Mouse (Mus musculus) embryo, embryonic 10 days (tissue): ENCODE measurements around the gene Pcsk2.

Experiments used
- DNase-seq: peaks from one replicate; pipeline ENCODE4 v3.0.0-alpha.2; 2015; ENCODE audit warnings: low spot score

Pcsk2 gene

DNA sequence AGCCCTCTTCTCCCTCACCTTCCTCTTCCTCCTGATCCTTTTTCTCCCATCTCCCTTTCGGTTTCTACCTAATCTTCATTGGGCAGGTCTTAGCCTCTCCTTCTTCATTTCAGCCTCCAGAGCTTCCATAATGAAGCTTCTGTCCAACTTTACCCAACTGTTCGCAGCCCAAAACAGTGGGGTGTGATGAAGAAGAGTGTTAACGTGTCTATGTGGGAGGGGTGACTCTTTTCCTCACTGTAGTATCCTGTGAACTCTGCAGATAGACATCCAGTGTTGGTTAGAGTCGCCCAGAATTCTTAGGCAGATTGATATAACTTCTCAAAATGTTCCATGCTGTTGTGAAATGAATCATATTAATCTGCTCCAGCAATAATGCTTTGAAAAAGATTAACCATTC, 98.4 kb downstream of the Pcsk2 start:
- no peak for DNase-seq

DNA sequence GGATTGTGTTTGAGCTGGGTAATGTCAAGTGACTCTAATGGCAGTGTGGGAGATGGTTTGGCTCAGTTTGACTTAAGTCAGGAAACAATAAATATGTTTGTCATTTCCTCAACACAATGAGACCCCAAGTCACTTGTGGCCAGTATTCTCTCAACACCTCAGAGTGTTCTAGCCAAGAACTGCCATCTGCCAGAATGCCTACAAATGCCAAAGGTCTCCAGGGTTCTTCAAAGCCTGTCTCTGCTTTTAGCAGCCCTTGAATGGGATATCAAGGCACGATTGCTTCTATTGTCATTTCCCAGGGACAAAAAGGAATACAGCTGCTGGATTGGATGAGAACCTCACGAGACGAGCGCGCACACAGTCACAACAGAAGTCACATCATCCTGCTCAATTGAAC, 100.0 kb downstream of the Pcsk2 start:
- DNase-seq, result no peak

- DNase-seq, result no peak
These were observed 108.7 kb downstream of the Pcsk2 start for GRCm38 (mm10) chr2:143654621-143655020.

DNA sequence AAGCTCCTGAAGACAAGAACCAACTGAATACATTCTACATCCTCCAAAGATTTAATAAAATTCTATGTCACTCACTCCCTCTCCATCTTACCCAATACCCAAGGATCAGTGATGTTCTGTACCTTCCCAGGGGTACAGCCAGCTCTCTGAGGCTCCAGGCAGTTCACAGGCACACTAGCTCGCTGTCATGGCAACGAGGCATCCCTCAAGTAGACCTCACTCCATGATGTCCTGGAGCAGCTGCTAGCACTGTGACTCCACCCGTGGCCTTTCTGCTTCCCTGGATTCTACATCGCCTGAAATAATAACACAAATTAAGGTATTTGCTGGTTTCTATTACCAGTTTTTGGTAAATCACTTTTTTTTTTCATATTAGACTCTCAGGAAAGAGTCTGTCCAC, 111.0 kb downstream of the Pcsk2 start:
- DNase-seq, result peak; percentile 21

- DNase-seq, result no peak
These were observed 120.8 kb downstream of the Pcsk2 start for GRCm38 (mm10) chr2:143666785-143667184.

- no peak for DNase-seq
These were observed 131.9 kb downstream of the Pcsk2 start for GRCm38 (mm10) chr2:143677869-143678268.

- DNase-seq, result no peak
These were observed 133.6 kb downstream of the Pcsk2 start for GRCm38 (mm10) chr2:143679513-143679912.

DNA sequence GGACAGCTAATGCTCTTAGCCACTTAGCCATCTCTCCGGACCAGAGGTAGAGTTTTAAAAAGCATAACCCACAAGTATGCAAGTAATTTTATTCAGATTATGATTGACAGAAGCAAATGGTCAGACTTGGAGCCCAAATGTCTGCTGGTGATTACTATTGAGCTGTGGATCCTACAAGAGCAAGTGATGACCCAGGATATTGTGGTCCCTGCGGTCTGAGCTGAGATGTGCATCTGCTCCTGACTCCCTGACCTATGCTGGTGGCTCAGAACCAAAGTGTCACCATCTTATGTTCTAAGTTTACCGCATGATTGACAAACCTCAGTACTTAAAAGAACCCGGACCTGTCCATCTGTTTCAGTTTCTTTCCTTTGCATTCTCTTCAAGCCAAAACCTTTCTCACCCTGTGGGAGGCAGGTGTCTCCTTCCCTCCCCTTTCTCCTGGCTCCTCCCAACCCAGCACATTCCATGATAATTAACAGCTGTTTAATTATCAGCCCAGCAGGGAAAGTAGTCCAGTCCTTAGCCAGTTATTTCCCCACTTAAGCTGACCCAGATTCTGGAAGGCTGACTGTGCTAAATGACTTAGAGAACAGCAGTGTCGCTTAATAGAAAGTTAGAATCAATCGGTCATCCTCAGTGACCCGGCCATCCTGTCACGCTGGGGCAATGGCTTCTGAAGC, 136.1 kb downstream of the Pcsk2 start:
- no peak for DNase-seq

DNA sequence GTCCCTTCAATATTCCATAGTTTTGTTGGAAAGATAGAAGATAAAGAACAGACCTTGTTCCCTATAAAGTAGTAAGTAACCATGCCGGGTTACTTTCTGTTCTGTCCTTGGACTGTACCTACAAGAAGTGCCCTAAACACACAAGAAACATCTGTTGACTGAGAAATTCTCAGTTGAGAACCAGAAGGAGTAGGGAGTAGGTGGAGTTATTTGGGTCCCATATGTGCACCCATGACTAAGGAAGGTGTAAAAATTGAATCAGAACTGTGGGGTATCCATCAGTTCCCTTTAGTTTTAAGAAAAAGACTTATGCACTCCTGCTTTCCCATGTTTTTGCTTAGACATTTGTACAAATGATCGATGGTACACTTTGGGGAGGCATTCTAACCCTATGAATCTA, 137.6 kb downstream of the Pcsk2 start:
- DNase-seq, result no peak

DNA sequence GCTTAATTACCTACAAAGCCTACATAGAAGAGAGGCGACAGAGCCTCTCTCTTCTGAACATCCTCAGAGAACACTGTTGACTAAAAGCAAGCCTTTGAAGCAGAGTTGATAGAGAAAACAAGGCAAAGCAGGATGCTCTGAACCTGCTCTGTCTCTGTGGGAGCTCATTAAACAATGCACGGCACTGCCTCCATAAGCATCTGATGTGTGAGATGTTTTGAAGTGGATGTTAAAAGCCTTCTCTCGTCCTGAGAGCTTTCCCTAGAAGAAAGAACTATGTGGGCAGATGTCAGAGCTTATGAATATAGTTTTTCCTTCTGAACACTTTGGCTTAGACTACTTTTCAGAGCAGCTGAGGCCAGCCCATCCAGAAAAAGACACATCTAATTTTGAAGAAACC, 145.3 kb downstream of the Pcsk2 start:
- DNase-seq, result no peak

DNA sequence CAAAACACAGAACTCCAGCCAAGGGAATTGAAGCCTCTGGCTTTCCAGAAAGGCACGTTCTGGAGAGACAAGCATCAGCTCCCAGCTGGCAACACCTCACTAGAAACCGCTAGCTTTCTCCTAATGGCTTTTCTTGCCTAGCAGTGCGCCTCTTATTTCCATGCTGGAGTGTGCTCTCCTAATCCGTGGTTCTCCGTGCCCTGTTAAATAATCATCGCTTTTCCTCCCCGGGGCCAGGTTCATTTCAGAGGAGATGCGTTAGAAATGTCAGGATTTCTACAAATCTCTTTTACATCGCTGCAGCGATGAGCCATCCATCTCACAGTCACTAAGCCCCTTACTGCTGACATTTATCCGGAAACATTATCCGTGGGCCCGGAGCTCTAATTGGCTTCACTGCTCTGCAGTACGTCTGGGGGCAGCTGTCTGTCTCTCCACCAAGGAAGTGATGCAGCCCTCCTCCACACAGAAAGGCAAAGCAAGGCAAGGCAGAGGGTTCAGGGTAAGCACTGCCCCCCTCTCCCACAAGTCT, 150.1 kb downstream of the Pcsk2 start:
- no peak for DNase-seq

DNA sequence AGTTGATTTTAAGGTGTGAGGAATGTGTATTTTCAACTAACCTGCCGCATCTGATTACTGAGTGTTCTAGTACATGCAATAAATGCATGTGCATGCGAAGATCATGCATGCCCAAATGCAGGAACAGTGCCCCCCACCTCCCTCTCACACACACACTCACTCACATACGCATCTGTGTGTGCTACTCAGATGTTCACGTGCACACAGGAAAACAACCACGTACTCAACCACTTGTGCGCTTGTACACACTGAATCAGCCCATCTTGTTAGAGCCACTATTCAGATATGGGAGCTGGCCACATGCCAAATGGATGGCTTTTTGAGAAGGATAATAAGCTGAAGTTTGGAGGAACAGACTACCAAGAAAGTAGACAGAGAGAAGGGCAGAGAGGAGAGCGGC, 150.7 kb downstream of the Pcsk2 start:
- no peak for DNase-seq

- DNase-seq, result no peak
These were observed 155.2 kb downstream of the Pcsk2 start for GRCm38 (mm10) chr2:143701141-143701540.

GRCm38 (mm10) chr2:143702931-143703344, 157.0 kb downstream of the Pcsk2 start:
- no peak for DNase-seq

- DNase-seq, result no peak
These were observed 162.2 kb downstream of the Pcsk2 start for GRCm38 (mm10) chr2:143708205-143708604.

- no peak for DNase-seq
These were observed 163.3 kb downstream of the Pcsk2 start for GRCm38 (mm10) chr2:143709249-143709648.

DNA sequence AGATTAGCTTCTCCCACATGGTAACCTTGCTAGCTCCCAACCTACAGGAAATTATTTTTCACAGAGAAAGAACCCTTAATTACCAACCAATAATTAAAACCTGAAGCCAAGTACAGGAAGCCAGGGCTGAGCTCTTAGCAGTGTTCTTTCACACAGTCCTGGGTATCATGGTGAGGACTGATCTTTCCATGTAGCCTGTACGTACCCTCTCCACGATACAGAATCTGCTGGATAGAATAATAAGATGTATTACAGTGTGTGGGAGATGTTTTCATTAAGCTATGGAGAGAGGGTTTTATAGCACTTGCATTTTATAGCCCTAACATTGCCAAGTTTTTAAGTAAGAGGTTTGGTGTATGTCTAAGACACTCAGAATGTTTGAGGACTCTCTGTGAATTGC, 164.0 kb downstream of the Pcsk2 start:
- no peak for DNase-seq

DNA sequence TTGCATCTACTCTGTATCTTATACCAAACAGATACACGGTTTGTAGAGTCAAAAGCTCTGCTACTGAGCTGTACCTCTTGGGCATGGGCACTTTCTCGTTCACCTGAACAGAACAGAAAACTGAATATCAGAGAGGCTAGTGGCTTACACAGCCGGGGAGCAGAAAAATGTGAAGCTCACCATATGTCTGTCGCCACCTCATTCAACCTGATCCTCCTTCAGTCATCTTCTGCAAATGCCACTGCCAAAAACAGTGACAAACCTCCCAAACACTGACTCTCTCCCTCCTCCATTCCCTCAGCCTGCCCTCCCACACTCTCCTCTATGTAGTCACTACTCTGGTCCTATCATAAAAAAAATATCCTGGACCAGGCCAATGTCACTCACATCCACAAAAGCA, 165.9 kb downstream of the Pcsk2 start:
- DNase-seq, result no peak

GRCm38 (mm10) chr2:143712901-143713300, 166.9 kb downstream of the Pcsk2 start:
- DNase-seq, result no peak

- DNase-seq, result no peak
These were observed 167.9 kb downstream of the Pcsk2 start for GRCm38 (mm10) chr2:143713902-143714301.

DNA sequence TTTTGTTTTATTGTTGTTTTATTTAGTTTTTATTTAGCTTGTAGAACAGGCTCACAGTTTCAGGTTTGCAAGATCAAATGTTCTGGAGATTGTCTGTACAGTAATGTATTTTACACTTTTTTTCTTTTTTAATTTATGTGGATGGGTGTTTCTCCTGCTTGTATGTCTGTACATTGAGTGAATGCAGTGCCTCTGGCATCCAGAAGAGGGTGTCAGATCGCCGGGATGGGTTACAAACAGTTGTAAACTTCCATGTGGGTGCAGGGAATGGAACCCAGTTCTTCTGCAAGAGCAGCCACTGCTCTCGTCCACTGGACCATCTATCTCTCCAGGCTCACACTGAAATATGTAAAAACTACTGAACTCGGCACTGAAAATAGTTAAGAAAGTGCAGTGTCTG, 169.2 kb downstream of the Pcsk2 start:
- no peak for DNase-seq

GRCm38 (mm10) chr2:143723231-143723630, 177.3 kb downstream of the Pcsk2 start:
- no peak for DNase-seq

GRCm38 (mm10) chr2:143724101-143724500, 178.1 kb downstream of the Pcsk2 start:
- DNase-seq, result no peak

DNA sequence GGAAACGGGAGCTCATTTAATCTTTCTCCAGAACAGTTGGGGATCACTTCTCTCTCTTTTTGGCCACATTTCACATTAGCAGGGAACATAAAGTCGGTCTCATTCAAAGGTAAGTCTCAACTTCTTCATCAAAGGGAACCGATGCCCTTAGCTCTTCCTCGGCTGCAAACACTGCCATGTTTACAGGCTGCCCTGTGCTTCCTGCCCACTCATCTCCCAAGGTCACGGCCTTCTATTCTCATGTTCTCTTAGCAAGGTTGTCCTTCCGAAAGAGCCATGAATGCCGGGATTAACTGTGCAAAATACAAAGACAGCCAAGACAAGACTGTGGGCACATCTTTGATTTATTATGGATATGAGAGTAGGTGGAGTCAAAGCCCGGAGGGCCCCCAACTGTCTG, 178.8 kb downstream of the Pcsk2 start:
- DNase-seq, result no peak
